Mouse (Mus musculus) layer of hippocampus, adult 6 months (tissue): ENCODE results near the gene Fbxw10. TPM values are rescaled to one million over a fixed set of nuclear protein-coding genes. Genes with fewer than 3 reads are reported as not detected.

Experiments used
- long read RNA-seq, 2 experiments: library from polyadenylated mRNA; unstranded; transcript quantifications; one replicate each; pipeline ENCODE4 v2.0.0; 2019 to 2020
- polyA plus RNA-seq: library from polyadenylated mRNA; unstranded; fragments of <200 nt; fragmentation: Nextera tagmentation; gene quantifications from 2 replicates; pipeline ENCODE4 v1.2.3, GENCODE M21; 2021

The Fbxw10 gene
- polyA plus RNA-seq: 0.14 and 0.25 TPM in 2 replicates
- long read RNA-seq, experiment 1, partial matches to known transcripts: 0 of 1 reads
- long read RNA-seq, experiment 1, other reads (novel, unspliced or antisense): 1 of 1 reads
- long read RNA-seq, experiment 2, partial matches to known transcripts: 0 of 4 reads
- long read RNA-seq, experiment 2, other reads (novel, unspliced or antisense): 2 of 4 reads

DNA sequence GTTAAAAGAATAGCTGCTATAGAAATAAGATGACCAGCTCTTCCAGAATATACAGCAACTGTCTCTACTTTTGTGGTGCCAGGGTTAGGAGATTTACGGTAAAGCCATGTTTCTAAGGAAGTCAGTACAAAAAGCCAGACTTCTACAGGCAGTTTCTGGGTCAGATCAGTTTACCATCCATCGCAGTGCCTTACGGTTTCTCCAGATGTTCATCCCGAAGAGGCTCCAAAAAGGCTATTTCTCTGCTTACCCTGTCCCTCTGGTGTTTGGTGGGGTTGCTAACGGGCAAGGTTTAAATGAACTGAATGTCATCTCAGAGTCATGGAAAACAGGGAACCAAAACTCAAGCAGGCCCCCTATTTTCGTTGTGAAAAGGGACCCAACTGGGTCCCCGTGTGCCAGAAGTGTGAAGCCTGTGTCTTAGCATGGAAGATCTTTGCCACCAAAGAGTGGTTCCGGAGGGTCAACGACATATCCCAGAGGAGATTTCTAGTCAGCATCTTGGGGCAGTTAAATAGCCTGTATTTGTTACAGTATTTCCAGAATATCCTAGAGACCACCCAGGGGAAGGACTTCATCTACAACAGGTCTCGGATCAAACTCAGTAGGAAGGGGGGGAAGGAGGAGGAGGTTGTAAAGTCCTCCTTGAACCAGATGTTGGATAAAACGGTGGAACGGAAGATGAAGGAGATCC, at the start of gene Fbxw10:
Gene Fbxw10, plus strand, starts transcription at position 109 of the 694 bp plus-strand sequence.

DNA sequence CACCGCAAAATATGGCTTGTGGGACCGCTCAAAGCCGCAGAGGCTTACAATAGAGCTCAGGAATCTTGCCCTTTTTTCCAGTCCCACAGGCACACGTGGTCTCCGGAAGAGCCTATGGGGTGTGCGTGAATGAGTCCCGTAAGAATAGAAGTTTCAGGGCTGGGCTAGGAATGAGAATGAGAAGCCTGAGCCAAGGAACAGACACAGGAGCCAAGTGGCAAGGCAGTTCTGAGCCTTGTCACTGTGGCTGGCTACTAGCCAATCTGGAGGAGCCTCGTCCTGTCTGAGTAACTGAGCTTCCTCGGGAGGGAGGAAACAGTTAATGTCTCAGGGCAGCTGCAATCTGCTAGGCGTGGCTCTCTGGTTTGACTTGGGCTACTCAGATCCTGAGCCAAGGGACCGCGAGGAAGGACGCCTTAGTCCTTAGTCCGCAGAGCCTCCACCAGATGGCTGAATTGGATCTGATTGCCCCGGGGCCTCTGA, 26.8 kb upstream of the Fbxw10 start, which contains the start of gene Trim16:
Gene Trim16, plus strand, starts transcription at position 173 of the 483 bp plus-strand sequence.

DNA sequence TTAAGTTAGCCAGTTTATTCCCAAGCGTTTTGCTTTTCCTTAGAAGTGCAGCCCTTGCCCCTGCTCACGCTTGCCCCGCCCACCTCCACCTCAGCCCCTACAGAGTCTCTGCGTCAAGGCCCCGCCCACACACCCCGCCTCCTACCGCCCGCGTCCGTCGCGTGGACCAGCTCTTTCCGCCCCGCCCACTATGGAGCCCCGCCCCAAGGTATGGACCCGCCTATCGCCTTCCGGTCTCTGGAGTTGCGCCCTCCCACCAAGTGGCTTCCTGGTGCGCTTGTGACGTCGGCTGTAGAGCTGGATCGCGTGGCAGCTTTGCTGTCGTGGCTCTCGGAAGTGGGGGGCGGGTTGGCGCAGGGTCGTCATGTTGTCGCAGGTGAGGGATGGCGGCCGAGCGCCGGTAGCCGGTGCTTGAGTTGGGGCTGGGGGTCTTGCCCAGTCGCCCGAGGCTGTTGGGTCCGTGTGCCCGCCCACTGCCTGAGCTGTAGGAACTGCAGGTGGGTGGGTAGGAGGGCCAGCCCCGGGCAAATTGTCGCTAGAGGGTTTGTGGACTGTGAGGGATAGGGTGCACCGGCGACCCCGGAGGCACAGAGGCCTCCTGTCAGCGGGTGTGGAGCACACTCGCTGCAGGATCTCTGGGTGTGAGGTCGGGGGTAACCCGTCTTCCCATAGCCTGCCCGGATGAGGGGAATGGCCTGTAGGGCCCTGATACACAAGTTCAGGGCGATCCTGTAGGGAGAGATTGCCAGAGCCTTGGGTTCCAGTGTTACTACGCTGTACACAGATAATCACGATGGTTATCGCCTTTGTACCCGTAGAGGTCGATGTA, 32.6 kb downstream of the Fbxw10 start, which contains the start of gene Tvp23b:
Gene Tvp23b, plus strand, starts transcription at position 236 of the 829 bp plus-strand sequence.

Other genes starting within 250 kb of the Fbxw10 start
- 1.7 and 1.8 TPM in 2 replicates for gene Lrrc75a, start 198.5 kb upstream of the Fbxw10 start, polyA plus RNA-seq
- 38.2 and 53.6 TPM in 2 replicates for gene Mmgt2, start 198.4 kb upstream of the Fbxw10 start, polyA plus RNA-seq
- gene Zfp287, start 115.2 kb upstream of the Fbxw10 start, polyA plus RNA-seq: 4.2 and 5.2 TPM in 2 replicates
- not detected in 2 replicates for gene Gm10428, start 94.0 kb upstream of the Fbxw10 start, polyA plus RNA-seq
- 12.8 and 14.7 TPM in 2 replicates for gene Zfp286, start 57.6 kb upstream of the Fbxw10 start, polyA plus RNA-seq
- gene Trim16, start 26.8 kb upstream of the Fbxw10 start, polyA plus RNA-seq: 0.79 and 0.89 TPM in 2 replicates
- 47.4 and 60.1 TPM in 2 replicates for gene Tvp23b, start 32.4 kb downstream of the Fbxw10 start, polyA plus RNA-seq
- gene Cdrt4, start 104.1 kb downstream of the Fbxw10 start, polyA plus RNA-seq: 0.21 TPM in 1 of 2 replicates, not detected in the other
- gene Tekt3, start 214.6 kb downstream of the Fbxw10 start, polyA plus RNA-seq: 0.26 and 0.33 TPM in 2 replicates